Comparison of ENCODE assay signal across 25 mouse cellular contexts in the genomic region with DNA sequence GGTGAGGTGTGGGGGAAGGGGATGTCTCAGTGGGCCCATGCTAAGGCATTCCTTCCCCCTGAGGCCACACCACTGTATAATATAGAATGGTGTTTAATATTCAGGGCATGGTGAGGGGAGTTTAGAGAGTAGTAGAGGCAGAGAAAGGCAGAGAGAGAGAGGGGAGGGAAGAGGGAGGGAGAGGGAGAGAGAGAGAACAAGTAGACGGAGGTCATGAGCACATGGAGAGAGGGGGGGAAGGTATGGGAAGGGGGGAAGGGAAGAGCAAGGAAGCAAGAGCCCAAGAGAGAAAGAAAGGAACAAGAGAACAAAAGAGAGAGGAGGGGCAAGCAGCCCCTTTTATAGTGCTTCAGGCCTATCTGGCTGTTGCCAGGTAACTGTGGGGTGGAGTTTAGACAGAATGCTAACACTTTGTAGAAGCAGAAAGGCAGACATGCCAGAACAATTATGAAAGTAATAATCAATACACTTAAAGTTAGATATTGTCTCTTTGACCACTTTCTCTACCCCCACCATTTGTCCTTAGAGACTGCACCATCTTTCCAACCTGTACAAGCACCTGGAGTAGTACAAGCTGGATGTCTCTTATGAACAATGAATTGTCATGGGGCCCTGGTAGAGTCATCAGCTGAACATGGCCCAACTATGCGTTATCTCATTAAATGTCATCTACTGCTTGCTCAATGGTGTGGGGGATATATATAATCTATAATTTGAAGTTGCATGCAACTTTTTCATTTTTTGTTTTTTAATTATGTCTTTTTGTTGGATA.
DNase-seq lines count a peak whose midpoint lies in the region; ATAC-seq lines count a peak whose summit lies in the region.
"Had no signal": no experiment of that assay in that cellular context is flagged by ENCODE, and none has a peak within 500 bp of the region (broad histone marks: within the 10 kb centered on the region; RNA-seq: fewer than 3 reads in every experiment).

No protein-coding gene starts in this region.

- 0 out of 2 replicates have a peak, but pooled peaks have one; percentile 52 for ATAC-seq in forebrain, embryonic 14.5 days
- no peak for ATAC-seq in forebrain, embryonic 13.5 days
- peak; percentile 53; the same call in 1 of the 2 replicates for ATAC-seq in neural tube, embryonic 12.5 days (ENCODE audit: low FRiP score, low read depth)
- no peak for ATAC-seq in neural tube, embryonic 15.5 days (ENCODE audit: low FRiP score)
- ATAC-seq in midbrain, embryonic 12.5 days (ENCODE audit: low FRiP score, low read depth) = peak; percentile 75
- ATAC-seq: liver, postnatal 0 days; lung, postnatal 0 days had no signal

- no peaks in the 10 kb centered on the region for H3K27me3 ChIP-seq in forebrain, embryonic 14.5 days (replicated peaks; ENCODE audit: control insufficient read depth, insufficient read depth, low read length)
- no peaks in the 10 kb centered on the region for H3K27me3 ChIP-seq in forebrain, embryonic 13.5 days
- H3K27me3 ChIP-seq in neural tube, embryonic 12.5 days (replicated peaks) = no peaks in the 10 kb centered on the region
- H3K27me3 ChIP-seq in neural tube, embryonic 15.5 days (replicated peaks) = no peaks in the 10 kb centered on the region
- no peaks in the 10 kb centered on the region for H3K27me3 ChIP-seq in midbrain, embryonic 12.5 days
- H3K27me3 ChIP-seq: heart, embryonic 13.5 days; kidney, embryonic 15.5 days; limb, embryonic 12.5 days had no signal

- no peaks in the 10 kb centered on the region for H3K9me3 ChIP-seq in forebrain, embryonic 14.5 days (replicated peaks; ENCODE audit: control insufficient read depth, low read length)
- H3K9me3 ChIP-seq in forebrain, embryonic 13.5 days (replicated peaks) = no peaks in the 10 kb centered on the region
- H3K9me3 ChIP-seq in neural tube, embryonic 12.5 days = no peaks in the 10 kb centered on the region
- no peaks in the 10 kb centered on the region for H3K9me3 ChIP-seq in neural tube, embryonic 15.5 days (replicated peaks)
- no peaks in the 10 kb centered on the region for H3K9me3 ChIP-seq in midbrain, embryonic 12.5 days
- H3K9me3 ChIP-seq: embryonic facial prominence, embryonic 10.5 days; heart, embryonic 13.5 days; kidney, embryonic 15.5 days; limb, embryonic 12.5 days had no signal

- H3K4me2 ChIP-seq in forebrain, embryonic 14.5 days (ENCODE audit: low read length) = no peak overlapping the region
- no peak overlapping the region for H3K4me2 ChIP-seq in forebrain, embryonic 13.5 days
- no peak overlapping the region for H3K4me2 ChIP-seq in neural tube, embryonic 12.5 days (replicated peaks)
- H3K4me2 ChIP-seq in neural tube, embryonic 15.5 days = no peak overlapping the region
- H3K4me2 ChIP-seq in midbrain, embryonic 12.5 days (replicated peaks) = no peak overlapping the region
- H3K4me2 ChIP-seq: heart, embryonic 13.5 days; kidney, embryonic 15.5 days; limb, embryonic 12.5 days; liver, embryonic 11.5 days had no signal

- H3K4me3 ChIP-seq in forebrain, embryonic 14.5 days (ENCODE audit: low read depth, low read length) = no peak overlapping the region
- H3K4me3 ChIP-seq in forebrain, embryonic 13.5 days = no peak overlapping the region
- H3K4me3 ChIP-seq in neural tube, embryonic 12.5 days = no peak overlapping the region
- H3K4me3 ChIP-seq in neural tube, embryonic 15.5 days (replicated peaks) = no peak overlapping the region
- H3K4me3 ChIP-seq in midbrain, embryonic 12.5 days = no peak overlapping the region
- H3K4me3 ChIP-seq: embryonic facial prominence, embryonic 10.5 days; heart, adult 2 months; heart, embryonic 13.5 days; kidney, embryonic 15.5 days; limb, embryonic 12.5 days had no signal

- WGBS in forebrain, embryonic 14.5 days = 49% methylated on average over 2 of the region's 2 CpGs
- 46% methylated on average over 2 of the region's 2 CpGs for WGBS in forebrain, embryonic 13.5 days
- 50% methylated on average over 2 of the region's 2 CpGs for WGBS in neural tube, embryonic 12.5 days
- WGBS in neural tube, embryonic 15.5 days = 47% methylated on average over 2 of the region's 2 CpGs
- WGBS in midbrain, embryonic 12.5 days = 54% methylated on average over 2 of the region's 2 CpGs

- no peaks in the 10 kb centered on the region for H3K4me1 ChIP-seq in forebrain, embryonic 14.5 days (ENCODE audit: control insufficient read depth, insufficient read depth, low read length)
- H3K4me1 ChIP-seq in forebrain, embryonic 13.5 days = peaks cover 8% of the 10 kb centered on the region; the same call in 1 of the 2 replicates
- no peaks in the 10 kb centered on the region; the same call in 1 of the 2 replicates for H3K4me1 ChIP-seq in neural tube, embryonic 12.5 days
- no peaks in the 10 kb centered on the region for H3K4me1 ChIP-seq in neural tube, embryonic 15.5 days
- peaks cover 10% of the 10 kb centered on the region; the same call in 1 of the 2 replicates for H3K4me1 ChIP-seq in midbrain, embryonic 12.5 days
- H3K4me1 ChIP-seq: kidney, embryonic 15.5 days; limb, embryonic 12.5 days had no signal

- no peak overlapping the region for H3K9ac ChIP-seq in forebrain, embryonic 14.5 days (ENCODE audit: low read length)
- no peak overlapping the region for H3K9ac ChIP-seq in forebrain, embryonic 13.5 days
- no peak overlapping the region for H3K9ac ChIP-seq in neural tube, embryonic 12.5 days
- no peak overlapping the region for H3K9ac ChIP-seq in neural tube, embryonic 15.5 days (replicated peaks)
- H3K9ac ChIP-seq in midbrain, embryonic 12.5 days (replicated peaks) = no peak overlapping the region
- H3K9ac ChIP-seq: heart, embryonic 13.5 days; kidney, embryonic 15.5 days; limb, embryonic 12.5 days; liver, postnatal 0 days had no signal

- H3K27ac ChIP-seq in forebrain, embryonic 14.5 days (ENCODE audit: low read depth, low read length) = no peak overlapping the region
- H3K27ac ChIP-seq in forebrain, embryonic 13.5 days = no peak overlapping the region
- H3K27ac ChIP-seq in neural tube, embryonic 12.5 days = no peak overlapping the region
- no peak overlapping the region for H3K27ac ChIP-seq in neural tube, embryonic 15.5 days (replicated peaks)
- H3K27ac ChIP-seq in midbrain, embryonic 12.5 days (replicated peaks) = no peak overlapping the region
- H3K27ac ChIP-seq: embryonic facial prominence, embryonic 10.5 days; heart, adult 2 months; heart, embryonic 13.5 days; kidney, embryonic 15.5 days; limb, embryonic 12.5 days; macrophage; stomach, postnatal 0 days had no signal

- no peaks in the 10 kb centered on the region for H3K36me3 ChIP-seq in forebrain, embryonic 14.5 days (ENCODE audit: control insufficient read depth, insufficient read depth, low read length)
- no peaks in the 10 kb centered on the region for H3K36me3 ChIP-seq in forebrain, embryonic 13.5 days (ENCODE audit: poor library complexity, severe bottlenecking)
- H3K36me3 ChIP-seq in neural tube, embryonic 12.5 days = no peaks in the 10 kb centered on the region
- H3K36me3 ChIP-seq in neural tube, embryonic 15.5 days = no peaks in the 10 kb centered on the region
- no peaks in the 10 kb centered on the region for H3K36me3 ChIP-seq in midbrain, embryonic 12.5 days
- H3K36me3 ChIP-seq: embryonic facial prominence, embryonic 10.5 days; heart, embryonic 13.5 days; kidney, embryonic 15.5 days; limb, embryonic 12.5 days had no signal

- DNase-seq in forebrain, embryonic 14.5 days (ENCODE audit: low spot score) = no peak
- no peak for DNase-seq in urinary bladder, adult 18-20 months (ENCODE audit: low spot score in 2 of 2)
- DNase-seq in embryo, embryonic 10 days (ENCODE audit: low spot score) = no peak
- DNase-seq: adrenal gland, postnatal 10 days; cerebellum, adult 2 months; cerebellum, postnatal 36 days; gastrocnemius, postnatal 14 days; heart, adult 2 months; heart, postnatal 14 days; kidney, adult 11 months; kidney, postnatal 4 days; liver, postnatal 0 days; right cerebral cortex, postnatal 14 days had no signal

Comparison
In these comparisons a context has a peak if more than half of its experiments do, and no peak if none do; other contexts are left out.
1. ATAC-seq: peak in forebrain, embryonic 14.5 days (single experiment), neural tube, embryonic 12.5 days (single experiment) and midbrain, embryonic 12.5 days (single experiment); none in forebrain, embryonic 13.5 days (single experiment) and neural tube, embryonic 15.5 days (single experiment).